8 mouse cellular contexts compared by ENCODE assay signal in genomic region chr12:85598611-85599477, GRCm38 (mm10). TPM values are rescaled to one million over a fixed set of nuclear protein-coding genes. Genes with fewer than 3 reads are reported as not detected.
DNase-seq lines count a peak whose midpoint lies in the region; ATAC-seq and TF ChIP-seq lines count a peak whose summit lies in the region.

Gene Jdp2, plus strand, starts transcription at chr12:85599027.

- H3K27ac ChIP-seq in hindbrain, postnatal 0 days: peak within 1 kb of the TSS; percentile 95

- WGBS in hindbrain, postnatal 0 days: under 1% methylated on average over 69 of the region's 90 CpGs

- DNase-seq in T-cell, adult 2 months (ENCODE audit: low spot score): peak; percentile 28
- peak; percentile 84 to 88 for DNase-seq in gastrocnemius, adult 8-10 months (ENCODE audit: low spot score in 2 of 2)
- DNase-seq in hindbrain, postnatal 0 days (ENCODE audit: low spot score): peak; percentile 86
- DNase-seq in left cerebral cortex, postnatal 10 days (ENCODE audit: extremely low spot score in 1 of 2, low spot score in 2 of 2): peak; percentile 70 to 94
- DNase-seq in right cerebral cortex, adult 2 months (ENCODE audit: low spot score in 2 of 2): peak; percentile 78 to 80
- peak; percentile 81 for DNase-seq in urinary bladder, postnatal 10 days (ENCODE audit: low spot score)

- H3K36me3 ChIP-seq in hindbrain, postnatal 0 days (ENCODE audit: insufficient read depth, low read length): no peaks in the 10 kb centered on the region
- no peaks in the 10 kb centered on the region for H3K36me3 ChIP-seq in megakaryocyte, embryonic 14.5 days (replicated peaks; ENCODE audit: low read length)

- intact Hi-C loops in left cerebral cortex, postnatal 10 days (cut with DNase I): no loop called here

- peaks cover 33% of the 10 kb centered on the region for H3K4me1 ChIP-seq in hindbrain, postnatal 0 days (ENCODE audit: insufficient read depth, low read length)
- peaks cover 42% of the 10 kb centered on the region for H3K4me1 ChIP-seq in megakaryocyte, embryonic 14.5 days

- H3K9me3 ChIP-seq in hindbrain, postnatal 0 days (ENCODE audit: low read length): no peaks in the 10 kb centered on the region
- H3K9me3 ChIP-seq in megakaryocyte, embryonic 14.5 days: peaks cover 20% of the 10 kb centered on the region

- ATAC-seq in common myeloid progenitor, adult 5-6 weeks (replicated peaks; ENCODE audit: low read depth, poor library complexity, severe bottlenecking): peak; percentile 70
- peak; percentile 89 for ATAC-seq in hindbrain, postnatal 0 days

- peak within 1 kb of the TSS; percentile 84 for H3K4me2 ChIP-seq in hindbrain, postnatal 0 days (ENCODE audit: low read depth, low read length)

- TF ChIP-seq CTCF in hindbrain, postnatal 0 days (IDR thresholded peaks at IDR 0.05; ENCODE audit: low read depth): peak; percentile 58

- peak within 1 kb of the TSS; percentile 91 for H3K4me3 ChIP-seq in hindbrain, postnatal 0 days (ENCODE audit: low read length)
- H3K4me3 ChIP-seq in megakaryocyte, embryonic 14.5 days (replicated peaks): peak within 1 kb of the TSS; percentile 92

- H3K27me3 ChIP-seq in hindbrain, postnatal 0 days (ENCODE audit: insufficient read depth, low read length): no peaks in the 10 kb centered on the region
- H3K27me3 ChIP-seq in megakaryocyte, embryonic 14.5 days (replicated peaks): peaks cover 96% of the 10 kb centered on the region

- H3K9ac ChIP-seq in hindbrain, postnatal 0 days (replicated peaks; ENCODE audit: low read length): peak within 1 kb of the TSS; percentile 95

RNA-seq across cellular contexts. Expression of gene Jdp2, which starts in this region (rescaled TPM):
- total RNA-seq in common myeloid progenitor, adult 5-6 weeks (2017): 16.7 and 20.9 TPM in 2 replicates
- total RNA-seq in gastrocnemius, adult 8-10 months (2022): 1 to 10 TPM; 3.0 to 4.5 (median 3.8) TPM
- 11.2 and 15.4 TPM in 2 replicates for total RNA-seq in hindbrain, postnatal 0 days (2014; rRNA removed)
- 0.68 and 0.89 TPM in 2 replicates for polyA plus RNA-seq in hindbrain, postnatal 0 days (2015; fragmentation: Nextera tagmentation; extraction: Ambion mirVana)
- total RNA-seq in left cerebral cortex, postnatal 10 days (2021): 10 to 100 TPM; 28.2 to 39.7 TPM
- 5.4 and 7.1 TPM in 2 replicates for polyA plus RNA-seq in megakaryocyte, embryonic 14.5 days (2012; ENCODE audit: insufficient read depth, low replicate concordance)

Comparison
In these comparisons a context has a peak if more than half of its experiments do, and no peak if none do; other contexts are left out.
1. Peak in every context shown above with its lines: DNase-seq, ATAC-seq, H3K4me3 ChIP-seq and H3K27ac ChIP-seq.
2. DNase-seq: peak in every context shown above with its lines; median percentile 86 in gastrocnemius, adult 8-10 months; 86 in hindbrain, postnatal 0 days; 82 in left cerebral cortex, postnatal 10 days; 81 in urinary bladder, postnatal 10 days; 79 in right cerebral cortex, adult 2 months; 28 in T-cell, adult 2 months.